Mouse (Mus musculus) heart, adult 18-20 months (tissue): ENCODE results near the gene Pias1. TPM values are rescaled to one million over a fixed set of nuclear protein-coding genes. Genes with fewer than 3 reads are reported as not detected.

Experiments
- DNase-seq, 2 experiments: peaks; one replicate each; pipeline ENCODE4 v3.0.0; 2021 to 2022; ENCODE audit warnings: mixed read lengths in 1 of 2
- total RNA-seq, 2 experiments: library from RNA; stranded (reverse); gene quantifications; 2 replicates each; pipeline ENCODE4 v1.2.3; 2021

The Pias1 gene
- total RNA-seq, 2 experiments from 2014 or later = 19.5 to 25.6 TPM

DNA sequence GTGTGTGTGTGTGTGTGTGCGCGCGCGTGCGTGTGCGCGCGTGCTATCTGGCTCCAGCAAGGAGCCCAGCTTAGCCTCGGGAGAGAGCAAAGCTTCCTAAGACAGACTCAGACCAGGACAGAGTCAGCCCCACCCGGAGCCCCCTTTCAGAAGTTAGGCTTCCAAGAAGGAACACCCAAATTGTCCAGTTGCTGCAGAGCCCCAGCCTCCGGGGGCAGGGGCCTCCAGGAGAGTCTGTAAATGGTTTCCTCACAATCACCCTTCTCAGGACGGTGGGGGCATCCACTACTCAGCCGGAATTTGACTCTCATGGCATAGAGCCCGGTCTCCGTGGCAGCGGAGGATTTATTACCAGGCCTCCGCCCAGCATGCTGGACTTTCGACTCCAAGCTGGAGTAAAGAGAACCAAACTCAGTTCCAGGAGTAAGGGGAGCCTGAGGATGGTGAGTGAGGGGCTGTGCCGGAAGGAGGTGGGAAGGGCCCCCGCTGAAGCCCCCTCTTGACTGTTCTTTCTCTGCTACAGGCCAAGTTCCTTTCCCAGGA is 129.9 kb downstream of the Pias1 start, which contains the start of gene Calml4:
Gene Calml4 (plus strand): TSS at position 362 of the 543 bp plus-strand sequence.
- peak; percentile 82 to 86 for DNase-seq

DNA sequence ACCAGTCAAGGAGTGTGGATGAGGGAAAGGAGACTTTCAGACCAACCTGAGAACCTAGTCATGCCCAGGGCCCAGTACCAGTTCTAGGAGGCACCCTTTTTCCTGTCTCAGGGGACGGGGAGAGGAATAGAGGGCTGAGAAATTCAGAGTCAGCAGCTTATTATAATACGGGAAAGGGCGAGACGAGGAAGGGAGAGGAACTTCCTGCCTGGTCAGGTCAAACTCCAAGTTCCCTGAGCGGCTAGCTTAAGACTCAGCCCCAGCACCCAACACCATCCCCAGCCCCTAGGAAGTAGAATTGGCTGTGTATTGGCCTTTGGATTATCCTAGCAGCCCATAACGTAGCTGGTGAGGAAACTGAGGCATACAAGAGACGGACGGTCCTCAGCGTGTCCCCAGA is 130.5 kb downstream of the Pias1 start:
- peak; percentile 51 to 64 for DNase-seq

DNA sequence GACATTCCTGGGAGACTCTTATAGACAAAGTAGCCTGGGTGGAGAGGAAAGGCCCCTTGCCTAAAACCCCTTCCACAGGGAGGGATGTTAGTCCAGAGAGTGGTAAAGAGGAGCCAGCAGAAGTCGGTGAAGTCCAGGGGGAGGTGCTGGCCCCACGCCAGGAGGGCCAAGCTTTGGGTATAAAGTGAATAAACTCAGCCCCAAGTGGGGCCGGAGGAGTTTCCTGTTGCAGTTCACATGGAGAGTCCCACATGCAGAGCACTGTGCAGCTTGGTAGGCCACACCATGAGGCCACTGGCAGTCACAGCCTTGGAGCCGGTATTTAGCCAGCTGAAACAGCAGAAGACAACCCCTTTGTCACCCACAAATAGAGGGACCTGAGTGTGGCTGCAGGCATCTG is 133.2 kb downstream of the Pias1 start:
- DNase-seq = no peak

DNA sequence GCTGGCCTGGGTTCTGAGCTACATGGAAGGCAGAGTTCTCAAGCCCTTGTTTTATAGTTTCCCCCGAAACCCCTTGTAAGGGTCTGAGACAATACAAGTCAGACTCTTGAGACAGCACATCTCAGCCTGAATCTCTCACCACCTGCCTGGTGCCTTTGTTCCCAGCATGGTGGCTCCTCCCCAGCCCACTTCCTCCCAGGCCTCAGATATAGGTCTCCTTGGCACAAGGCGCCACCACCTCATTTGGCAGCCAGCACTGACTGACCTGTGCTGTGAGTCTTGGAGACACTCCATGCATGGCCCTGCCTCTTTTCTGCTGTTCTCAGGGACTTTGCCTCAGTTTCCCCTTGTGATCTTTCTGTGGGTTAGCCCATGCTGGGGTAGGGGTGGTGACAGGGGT is 136.2 kb downstream of the Pias1 start:
- no peak for DNase-seq

DNA sequence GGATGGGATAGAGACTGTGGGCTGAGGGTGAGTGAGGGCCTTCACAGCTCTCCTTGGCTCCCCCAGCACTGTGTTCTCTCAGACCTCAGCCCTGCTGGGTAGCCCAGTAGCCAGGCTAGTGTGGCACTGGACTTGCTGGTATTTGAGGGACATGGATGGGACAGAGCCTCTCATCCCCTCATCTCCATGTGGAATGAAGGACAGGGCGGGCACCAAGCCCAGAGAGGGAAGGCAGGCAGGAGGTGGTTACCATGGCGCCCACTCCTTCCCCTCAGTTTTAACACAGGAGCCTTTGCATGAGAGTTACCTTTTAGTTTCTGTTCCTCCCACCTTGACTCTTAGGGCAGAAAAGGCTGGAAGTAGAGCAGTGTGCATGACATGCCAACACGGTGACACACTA is 139.1 kb downstream of the Pias1 start:
- DNase-seq = no peak

DNA sequence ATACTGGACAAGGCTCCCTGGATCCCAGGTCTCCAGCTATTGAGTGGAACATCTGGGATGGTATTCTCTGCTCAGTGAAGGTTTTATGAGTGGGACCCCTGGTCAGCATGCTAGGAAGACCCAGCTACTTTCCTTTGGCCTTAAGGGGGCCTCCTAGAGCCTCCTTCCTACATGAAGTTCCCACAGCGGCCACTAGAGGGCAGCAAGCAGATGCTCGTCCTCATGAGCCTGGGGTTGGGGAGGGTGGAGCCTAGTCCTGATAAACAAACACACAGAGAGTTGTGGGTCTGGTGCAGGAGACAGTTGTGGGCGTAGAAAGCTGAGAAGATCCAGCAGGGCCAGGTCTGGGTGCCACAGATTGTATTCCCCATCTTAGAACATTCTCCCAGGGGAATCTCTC is 140.0 kb downstream of the Pias1 start:
- peak; percentile 87 to 96 for DNase-seq

DNA sequence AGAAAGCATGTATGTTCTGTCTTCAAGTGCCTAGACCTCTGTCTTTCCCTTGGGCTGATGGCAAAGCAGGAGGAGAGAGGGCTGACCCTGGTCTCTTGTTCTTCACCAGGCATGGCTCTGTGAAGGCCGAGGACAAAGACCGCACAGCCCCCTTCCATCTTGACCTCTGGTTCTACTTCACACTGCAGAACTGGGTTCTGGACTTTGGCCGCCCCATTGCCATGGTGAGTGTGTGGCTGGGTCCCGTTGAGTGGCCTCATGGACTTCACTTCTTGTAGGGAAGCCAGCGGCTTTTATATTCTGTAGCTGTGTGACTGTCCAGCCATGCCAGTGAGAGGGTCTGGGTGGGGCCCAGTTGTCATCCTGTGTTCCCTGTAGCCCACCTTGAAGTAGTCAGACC is 143.3 kb downstream of the Pias1 start:
- DNase-seq = no peak

DNA sequence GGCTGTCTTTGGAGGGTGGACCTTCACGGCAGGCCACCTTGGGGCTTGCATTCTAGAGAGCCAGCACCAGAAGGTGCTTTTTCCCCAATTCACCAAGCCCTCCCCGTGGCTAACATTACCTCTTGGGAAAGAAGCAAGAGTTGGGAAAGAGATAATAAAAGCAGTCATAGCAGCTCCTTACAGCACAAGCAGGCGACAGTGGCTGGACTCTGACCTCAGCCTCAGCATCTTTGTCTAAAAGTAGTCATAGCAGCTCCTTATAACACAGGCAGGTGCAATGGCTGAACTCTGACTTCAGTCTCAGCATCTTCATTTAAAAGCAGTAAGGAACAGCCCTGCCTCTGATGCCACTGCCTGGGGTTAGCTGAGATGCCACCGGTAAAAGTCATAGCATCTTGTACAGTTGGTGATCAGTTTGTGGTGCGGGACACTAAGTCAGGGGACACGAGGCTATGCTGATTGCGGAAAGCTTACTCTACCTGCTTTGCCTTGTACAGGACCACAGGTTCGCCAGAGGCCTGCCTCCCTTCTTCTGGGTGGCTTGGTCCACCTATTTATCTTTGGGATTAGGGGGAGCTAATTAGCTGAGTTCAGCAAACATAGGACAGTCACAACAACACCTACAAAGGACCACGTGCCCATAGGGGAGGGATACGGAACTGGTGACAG is 144.2 kb downstream of the Pias1 start:
- no peak for DNase-seq

DNA sequence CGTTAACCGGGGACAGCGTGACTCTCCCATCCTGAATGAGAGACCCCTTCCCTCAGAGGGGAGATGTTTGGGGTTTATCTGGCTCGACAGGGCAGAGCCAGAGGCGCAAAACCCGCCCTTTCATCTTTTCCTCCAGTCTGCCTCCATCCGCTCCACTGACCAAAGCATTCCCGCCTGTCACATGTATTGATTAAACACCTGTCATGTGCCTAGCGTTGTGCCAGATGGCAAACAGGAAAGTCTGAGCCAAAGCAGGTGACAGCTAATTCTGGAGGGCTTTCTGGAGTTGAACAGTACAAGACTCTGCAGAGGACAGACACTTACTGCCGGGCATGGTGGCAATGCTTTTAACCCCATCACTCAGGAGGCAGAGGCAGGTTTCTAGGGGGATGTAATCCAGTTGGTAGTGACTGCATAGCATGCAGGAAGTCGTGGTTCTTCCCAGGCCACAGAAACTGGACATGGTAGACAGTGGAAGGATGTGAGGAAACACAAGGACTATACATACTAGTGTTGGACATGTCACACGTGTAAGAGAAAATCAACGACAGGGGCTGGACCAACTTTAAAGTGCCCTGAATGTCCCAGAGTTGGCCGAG is 148.5 kb downstream of the Pias1 start:
- peak in 1 of 2 experiments; percentile 55 for DNase-seq

DNA sequence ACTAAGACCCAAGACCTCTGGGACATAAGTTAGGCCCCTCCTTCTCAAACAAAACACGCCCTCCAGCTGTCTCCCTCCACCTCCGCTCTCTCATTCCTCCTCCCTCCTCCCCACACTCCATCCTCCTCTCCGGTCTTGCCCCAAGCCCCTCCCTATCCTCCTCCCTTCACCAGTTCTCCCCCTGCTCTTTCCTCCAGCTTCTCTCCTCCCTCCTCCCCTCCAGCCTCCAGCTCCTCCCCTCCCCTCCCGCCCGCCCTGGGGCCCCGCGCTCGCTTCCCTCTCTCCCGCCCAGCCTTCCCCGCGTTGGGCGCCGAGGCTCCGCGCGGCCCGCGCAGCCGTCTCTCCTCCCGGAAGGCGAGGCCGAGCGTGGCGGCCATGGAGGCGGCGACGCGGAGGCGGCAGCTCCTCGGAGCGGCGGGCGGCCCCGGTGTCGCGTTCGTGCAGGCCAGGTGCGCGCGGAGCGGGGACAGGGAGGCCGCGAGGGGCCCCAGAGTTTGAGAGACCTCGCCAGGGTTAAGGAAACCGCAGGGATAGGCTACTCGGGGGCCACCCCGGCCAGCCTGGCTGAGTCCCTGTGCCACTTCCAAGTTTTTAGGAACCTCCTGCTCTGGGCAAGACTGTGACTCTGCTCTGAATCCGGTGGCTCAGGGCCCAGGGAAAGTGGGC is 149.1 kb downstream of the Pias1 start, which contains the start of gene Cln6:
Gene Cln6 (plus strand): TSS at position 280 of the 666 bp plus-strand sequence.
- peak; percentile 79 to 90 for DNase-seq

DNA sequence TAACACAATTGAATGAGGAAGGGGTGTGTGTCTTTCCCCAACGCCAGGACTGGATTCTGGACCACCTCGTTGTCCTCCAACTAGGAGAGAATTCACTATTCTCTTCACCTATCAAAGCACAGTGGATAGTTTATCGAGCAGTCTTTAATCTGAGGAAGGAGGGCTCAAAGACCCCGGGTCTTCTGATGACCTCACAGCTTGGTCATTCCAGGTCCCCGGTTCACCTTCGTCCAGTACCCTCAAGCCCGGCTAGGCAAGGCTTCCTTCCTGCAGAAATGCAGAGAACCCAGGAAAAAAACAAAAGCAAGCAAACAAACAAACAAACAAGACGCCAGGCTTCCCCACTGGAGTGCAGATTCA is 149.6 kb downstream of the Pias1 start:
- DNase-seq = no peak

DNA sequence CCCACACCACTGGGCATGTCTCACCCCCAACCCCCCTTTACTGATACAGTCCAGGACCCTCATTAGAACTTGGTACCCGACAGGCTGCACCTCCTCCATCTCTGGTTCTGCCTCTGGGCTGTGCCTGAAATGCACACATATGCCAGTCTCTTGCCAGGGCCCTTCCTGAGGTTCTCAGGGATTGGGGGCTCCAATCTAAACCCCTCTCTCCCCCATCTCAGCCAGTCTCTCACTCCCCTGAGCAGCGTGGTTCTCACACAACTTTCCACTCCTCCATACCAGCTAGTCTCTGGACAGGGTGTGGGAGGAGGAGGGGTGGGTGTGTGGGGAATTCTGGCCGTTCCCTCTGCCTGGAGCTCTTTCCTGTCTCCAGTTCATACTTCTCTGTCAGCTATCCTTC is 150.1 kb downstream of the Pias1 start:
- DNase-seq = no peak

DNA sequence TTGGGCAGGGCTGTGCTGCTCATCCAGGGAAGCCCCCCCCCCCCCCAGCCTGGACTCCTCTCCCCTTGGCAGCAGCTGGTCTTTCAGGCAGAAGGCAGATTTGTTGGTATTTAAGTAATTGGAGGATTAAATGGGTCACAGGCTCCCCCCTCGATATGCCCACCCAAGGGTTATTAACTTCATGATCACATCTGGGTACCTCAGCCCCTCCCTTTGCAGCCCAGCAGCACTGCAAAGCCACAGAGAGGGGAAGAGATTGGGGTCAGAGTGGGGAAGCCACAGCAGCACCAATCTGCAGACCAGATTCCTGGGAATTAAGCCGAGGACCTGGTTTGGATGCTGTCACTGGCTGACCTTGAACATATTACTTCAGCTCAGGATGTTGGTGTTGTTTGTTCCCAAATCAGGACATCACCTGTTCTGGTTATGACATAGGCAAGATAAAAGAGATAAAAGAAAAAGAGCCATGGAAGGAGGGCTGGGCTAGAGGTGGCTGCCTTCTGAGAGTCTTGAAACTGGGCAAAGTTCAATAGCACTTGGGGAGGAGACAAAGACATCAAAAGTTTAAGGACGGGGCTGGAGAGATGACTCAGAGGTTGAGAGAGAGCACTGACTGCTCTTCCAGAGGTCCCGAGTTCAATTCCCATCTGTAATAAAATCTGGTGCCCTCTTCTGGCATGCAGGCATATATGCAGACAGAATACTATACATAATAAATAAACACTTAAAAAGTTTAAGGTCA is 151.8 kb downstream of the Pias1 start:
- DNase-seq = no peak

DNA sequence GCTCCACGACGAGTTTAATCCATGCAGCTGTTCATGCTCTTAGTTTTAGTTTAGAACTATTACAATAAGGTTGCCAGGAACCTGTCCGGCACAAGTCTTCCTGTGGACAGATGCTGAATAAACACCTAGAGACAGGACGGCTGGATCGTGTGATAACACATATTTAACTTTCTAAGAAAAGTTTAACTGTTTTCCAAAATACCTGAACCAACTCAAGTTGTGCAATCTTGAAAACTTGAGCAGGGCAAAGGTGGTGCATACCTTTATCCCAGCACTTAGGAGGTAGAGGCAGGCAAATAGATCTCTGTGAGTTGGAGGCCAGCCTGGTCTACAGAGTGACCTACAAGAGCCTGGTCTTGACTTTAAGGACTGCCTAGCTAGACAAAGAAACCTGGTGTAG is 152.8 kb downstream of the Pias1 start:
- no peak for DNase-seq

DNA sequence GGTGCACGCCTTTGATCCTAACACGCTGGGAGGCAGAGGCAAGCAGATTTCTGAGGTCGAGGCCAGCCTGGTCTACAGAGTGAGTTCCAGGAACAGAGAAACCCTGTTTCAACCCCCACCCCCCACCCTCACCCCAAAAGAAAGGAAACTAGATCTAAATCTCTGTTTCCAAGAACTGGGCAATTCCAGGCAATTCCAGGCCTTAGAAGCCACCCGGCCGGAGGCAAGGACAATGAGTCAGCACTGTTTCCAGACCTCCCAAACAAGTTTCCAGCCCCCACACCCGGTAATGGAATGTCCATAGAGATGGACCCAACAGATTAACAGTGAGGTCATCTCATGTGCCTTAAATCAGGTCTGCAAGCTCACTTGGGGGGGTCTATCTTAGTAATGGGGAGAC is 157.8 kb downstream of the Pias1 start:
- no peak for DNase-seq

DNA sequence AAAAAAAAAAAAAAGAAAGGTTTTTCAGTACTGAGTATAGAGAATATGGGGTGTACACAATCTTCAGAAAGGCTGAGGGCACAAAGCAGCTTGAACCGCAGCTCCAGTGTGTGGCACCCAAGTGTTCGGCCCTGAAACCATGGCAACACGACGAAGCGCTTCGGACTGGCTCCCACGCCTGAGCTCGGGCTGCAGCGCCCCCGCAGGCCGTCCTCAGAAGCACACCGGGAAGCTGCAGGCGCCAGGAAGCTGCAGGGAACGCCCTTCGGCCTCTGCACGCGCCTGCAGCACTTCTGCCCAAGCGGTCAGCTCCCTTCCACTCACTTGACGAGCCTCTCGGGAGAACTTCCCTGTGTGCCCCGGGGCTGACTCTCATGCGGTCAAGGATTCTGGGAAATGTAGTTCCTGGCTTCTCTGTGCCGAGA is 159.1 kb downstream of the Pias1 start:
- peak; percentile 96 to 98 for DNase-seq

Other genes with a start within 250 kb of the Pias1 start
- gene Fem1b, start 176.0 kb downstream of the Pias1 start, total RNA-seq = 10 to 100 TPM; 15.8 to 16.1 TPM
- gene Cln6, start 149.1 kb downstream of the Pias1 start, total RNA-seq = 10 to 100 TPM; 25.8 TPM
- gene Calml4, start 129.8 kb downstream of the Pias1 start, total RNA-seq = under 1 TPM; 0.17 to 0.90 TPM
- gene Skor1, start 161.0 kb upstream of the Pias1 start, total RNA-seq = not detected